Mouse (Mus musculus) NIH3T3 (cell line): ENCODE data around the gene Srxn1.

ENCODE experiments used
- DNase-seq: peaks from one replicate; pipeline ENCODE4 v3.0.0-alpha.2; 2012; ENCODE audit warnings: low read depth

Srxn1 gene

DNA sequence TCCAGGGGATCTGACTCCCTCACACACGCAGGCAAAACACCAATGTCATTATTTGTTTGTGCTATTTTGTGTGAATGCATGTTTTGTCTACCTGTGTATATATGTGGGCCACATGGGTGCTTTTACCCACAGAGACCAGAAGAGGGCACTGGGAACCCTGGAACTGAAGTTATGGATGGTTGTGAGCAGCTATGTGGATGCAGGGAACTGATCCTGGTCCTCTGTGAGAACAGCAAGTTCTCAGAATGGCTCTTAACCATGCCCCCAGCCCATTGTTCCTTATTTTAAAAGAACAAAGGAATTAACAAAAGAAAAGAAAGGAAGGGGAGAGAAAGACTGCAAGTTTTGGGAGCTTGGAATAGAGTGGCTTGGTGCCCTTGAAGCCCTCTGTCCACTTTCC is 54.2 kb downstream of the Srxn1 start:
- DNase-seq: no peak
